Mouse (Mus musculus) adrenal gland, adult 2 months (tissue): ENCODE measurements at regions not wholly inside any gene's neighbourhood (a gene's known extent, or its start where the extent isn't known, plus 50 kb on each side); places are given as distances from the start of the nearest gene placed in this dataset.

ENCODE experiments used
- DNase-seq: peaks from one replicate; pipeline ENCODE4 v3.0.0; 2021

DNA sequence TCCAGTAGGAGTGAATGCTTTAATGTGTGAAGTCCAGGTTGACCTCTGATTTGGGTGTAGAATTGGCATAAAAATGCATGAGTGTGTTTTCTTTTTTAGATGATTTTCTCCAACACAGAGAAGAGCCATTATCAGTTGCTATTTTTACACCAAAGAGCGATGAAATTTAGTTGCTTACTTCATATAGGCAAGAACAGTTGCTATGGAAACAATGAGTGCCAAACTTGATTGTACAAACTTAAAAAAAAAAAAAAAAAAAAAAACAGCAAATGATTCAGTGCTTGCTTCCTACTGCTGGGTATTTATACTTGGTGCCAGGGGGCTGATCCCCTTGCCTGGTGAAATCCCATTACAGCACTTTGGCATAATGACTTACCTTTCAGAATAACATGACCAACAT, 268.0 kb downstream of the Sec23a start:
- no peak for DNase-seq

DNA sequence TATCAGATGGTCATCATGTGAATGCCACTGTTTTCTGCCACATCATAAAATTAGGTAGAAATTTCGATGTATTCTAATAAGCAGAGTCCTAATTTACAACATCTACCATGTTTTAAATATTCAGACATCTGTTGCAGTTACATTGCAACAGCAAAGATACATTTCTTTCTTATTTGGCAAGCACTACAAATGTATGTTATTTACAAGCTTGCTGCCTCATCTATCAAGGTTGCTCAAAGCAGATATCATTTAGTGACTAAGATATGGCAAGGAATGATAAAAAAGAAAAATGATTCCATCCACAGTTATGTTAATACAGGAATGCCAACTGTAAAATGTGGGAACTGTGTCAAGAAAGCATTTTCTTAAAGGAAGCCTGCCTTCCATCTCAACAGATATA, 283.7 kb downstream of the Sec23a start:
- DNase-seq, result no peak

DNA sequence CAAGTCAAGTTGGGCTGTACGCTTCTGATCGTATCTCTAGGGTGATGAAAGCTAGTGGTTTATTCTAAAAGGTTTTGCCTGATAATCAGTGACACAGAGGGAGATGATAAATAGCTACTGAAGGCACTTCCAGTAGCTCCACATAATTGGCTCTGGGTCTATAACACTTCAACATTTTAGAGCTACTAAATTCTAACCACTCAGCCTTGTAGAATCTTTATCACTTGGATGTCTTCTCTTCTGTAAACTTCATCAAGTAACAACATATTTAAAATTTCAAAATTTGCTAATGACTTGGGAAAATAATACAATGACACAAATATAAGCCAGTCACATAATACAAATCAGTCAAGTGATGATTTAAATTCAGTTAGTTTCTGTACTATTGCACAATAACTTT, 284.3 kb downstream of the Sec23a start:
- no peak for DNase-seq

DNA sequence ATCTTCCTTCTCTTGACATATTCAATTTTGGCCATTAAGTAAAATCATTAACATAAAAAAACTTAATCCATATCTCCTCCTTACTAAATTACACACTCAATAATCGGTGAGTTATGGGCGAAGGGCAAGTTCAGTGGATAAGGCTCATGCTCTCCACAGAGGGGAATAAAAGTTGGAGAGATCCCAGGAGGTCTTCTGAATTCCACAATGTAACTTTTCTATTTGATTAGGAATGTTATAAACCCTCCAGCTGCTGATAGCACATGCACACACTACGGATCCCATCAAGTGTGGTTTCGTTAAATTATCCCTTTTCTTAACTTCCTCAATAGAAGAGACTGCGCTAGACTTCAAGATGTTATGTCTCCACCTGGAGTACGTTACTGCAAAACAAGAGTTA, 293.9 kb downstream of the Sec23a start:
- DNase-seq, result no peak

DNA sequence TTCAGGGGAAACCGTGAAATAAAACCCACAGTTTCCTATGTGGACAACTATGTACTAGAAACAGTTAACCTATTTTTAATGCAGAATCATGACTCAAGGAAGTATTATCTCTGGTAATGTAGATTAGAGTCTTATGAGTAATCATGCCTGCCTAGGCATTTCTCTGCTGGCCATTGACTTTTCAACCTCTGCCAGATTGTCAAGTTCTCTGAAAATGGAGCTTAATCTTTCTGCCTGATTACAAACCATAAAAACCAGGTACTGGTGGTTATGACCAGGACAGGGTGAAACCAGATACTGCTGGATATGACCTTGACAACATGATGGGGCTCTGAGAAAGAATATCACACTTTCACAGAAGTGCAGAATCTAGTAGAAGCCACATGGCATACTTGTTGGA, 297.6 kb downstream of the Sec23a start:
- DNase-seq, result no peak

DNA sequence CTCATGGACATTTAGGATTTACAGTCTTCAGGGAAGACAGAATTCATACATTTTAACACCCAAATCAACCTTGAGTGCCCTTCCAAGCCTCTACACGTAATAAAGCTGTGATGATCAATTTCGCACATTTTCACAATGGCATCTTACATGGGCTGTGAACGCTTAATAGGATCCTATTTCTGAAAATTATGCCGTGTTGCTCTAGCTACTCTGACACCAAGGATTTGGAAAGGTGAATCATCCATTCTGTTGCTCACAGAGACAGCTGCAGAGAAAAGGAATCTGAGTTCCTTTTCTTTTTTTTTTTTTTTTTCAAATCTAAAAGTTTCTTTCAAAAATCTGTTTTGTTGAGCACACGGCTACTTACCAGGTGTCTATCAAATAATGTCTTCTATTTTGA, 316.1 kb downstream of the Sec23a start:
- no peak for DNase-seq

DNA sequence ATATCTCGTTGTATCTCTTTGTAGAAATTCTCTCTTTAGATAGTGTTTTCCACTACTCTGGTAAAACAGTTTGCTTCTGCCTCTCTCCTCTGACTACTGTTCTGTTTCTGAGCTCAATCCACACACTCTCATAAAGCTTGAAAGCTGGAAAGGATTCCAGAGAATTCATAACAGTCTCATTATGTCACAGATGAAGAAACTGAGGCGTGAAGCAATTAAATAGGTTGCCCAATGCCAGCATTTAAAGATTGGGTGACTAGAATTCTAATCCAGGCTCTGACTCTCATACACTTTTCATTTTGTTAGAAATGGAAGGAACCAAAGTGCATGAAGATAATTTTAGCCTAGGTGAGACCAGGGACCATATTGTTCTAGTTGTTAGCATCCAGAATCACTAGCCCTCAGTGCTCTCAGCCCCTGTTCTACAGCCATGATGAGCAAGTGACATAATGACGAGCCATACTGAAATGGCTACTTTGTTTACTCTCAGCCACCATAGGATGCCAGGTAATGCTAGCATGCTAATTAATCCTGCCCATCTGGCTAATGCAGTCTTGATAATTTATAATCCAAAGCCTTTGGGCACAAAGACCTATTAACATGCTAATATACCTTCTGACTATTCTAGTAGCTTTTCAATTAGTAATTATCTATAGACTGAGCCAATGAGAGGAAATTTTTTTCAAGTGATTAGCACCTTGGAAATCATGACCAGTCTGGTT, 341.7 kb downstream of the Sec23a start:
- DNase-seq, result no peak

DNA sequence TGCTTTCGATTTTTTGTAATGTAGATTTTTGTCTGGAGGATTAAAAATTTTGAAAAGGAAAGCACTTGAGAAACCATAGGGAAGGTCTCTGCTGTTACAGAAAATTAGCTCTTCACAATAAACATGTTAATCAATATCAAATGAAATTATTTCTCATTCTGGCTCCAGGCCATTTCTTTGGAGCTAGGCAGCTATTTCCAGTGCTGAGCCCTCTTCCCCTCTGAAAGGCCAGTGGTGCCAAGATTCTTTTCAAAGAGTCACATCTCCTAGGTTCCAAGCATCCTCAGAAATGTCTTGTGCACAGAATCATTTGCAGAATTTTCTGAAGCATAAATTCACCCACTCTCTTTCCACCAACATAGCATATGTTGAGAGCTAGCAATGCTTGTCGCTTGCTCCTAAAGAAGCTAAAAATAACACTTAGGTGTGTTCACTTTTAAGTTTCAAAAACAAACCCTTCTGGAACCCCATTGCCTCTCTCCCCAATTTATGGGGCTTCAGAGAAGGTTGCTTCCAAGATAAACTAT, 357.2 kb downstream of the Sec23a start:
- no peak for DNase-seq

DNA sequence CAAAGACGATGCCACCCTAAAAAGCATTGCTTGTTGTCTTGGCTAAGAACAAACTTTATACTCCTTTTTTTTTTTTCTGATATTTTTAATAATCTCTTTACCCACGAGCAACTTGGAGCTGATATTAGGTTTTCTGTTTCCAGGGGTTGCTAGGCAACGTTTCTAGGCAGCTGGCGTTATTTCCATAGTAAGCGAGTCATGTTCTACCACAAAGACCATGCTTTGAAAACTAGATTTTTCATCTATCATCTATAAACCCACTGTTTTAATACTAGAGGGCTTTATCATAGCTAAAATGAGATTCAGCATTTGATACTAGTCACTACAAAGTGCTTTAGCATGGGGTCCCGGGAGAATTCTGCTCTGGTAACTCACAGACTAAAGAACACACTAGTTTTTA, 358.1 kb downstream of the Sec23a start:
- DNase-seq, result no peak

- DNase-seq, result no peak
Measured at GRCm38 (mm10) chr12:58653222-58653621, 358.6 kb downstream of the Sec23a start.

- DNase-seq, result no peak
Measured at GRCm38 (mm10) chr12:58652701-58653100, 359.1 kb downstream of the Sec23a start.

DNA sequence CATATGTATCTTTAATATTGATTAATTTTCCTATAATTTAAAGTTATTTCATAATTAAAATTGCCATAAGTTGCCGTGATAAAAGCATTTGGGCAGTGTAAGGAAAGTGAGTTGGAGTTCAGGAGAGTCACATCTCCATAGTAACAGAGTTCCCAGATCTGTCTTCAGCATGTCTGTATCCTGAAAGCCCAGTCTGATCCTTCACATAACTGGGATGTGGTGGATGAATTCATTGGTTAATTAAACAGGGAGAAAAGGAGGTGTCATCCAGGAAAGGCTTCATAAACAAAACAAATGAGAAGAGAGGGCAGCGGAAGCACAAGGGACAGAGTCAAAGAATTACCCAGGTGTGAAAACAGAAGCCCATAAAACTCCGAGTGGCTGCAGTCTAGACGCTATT, 363.5 kb downstream of the Sec23a start:
- DNase-seq, result no peak

DNA sequence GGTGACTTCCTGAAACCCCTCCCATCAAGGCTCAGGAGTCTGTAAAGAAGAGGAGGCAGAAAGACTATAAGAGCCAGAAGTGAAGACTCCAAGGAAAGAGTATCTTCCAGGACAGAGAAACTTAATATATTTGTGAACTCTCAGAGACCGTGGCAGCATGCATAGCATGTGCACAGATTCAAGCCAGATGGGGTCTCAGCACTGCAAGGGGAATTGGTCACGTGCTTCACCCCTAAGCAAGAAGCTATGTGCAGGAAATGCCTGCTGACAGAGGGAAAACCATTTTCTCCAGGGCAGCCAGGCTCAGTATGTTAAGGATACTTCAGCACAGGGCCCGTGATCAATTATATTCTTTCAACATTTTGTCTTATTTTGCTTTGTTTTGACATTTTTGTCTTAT, 368.0 kb downstream of the Sec23a start:
- no peak for DNase-seq

DNA sequence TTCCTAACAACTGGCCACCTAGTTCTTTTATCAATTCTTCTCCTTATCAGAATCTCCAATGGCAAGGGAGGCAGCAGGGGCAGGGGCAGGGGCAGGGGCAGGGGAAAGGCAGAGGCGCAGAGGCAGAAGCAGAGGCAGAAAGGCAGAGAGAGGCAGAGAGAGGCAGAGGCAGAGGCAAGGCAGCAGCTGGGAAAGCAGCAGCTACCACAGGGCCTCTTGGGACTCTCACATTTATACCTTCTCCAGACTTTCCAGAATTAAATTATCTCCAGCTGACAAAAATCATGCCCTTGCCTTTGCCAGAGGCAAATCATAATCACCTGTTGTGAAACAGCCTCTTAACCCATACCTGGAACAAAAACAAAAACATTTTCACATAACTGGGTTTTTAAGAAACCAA, 370.4 kb upstream of the Clec14a start:
- no peak for DNase-seq

GRCm38 (mm10) chr12:58638260-58638659, 369.2 kb upstream of the Clec14a start:
- no peak for DNase-seq

- no peak for DNase-seq
Measured at GRCm38 (mm10) chr12:58632529-58632928, 363.4 kb upstream of the Clec14a start.

DNA sequence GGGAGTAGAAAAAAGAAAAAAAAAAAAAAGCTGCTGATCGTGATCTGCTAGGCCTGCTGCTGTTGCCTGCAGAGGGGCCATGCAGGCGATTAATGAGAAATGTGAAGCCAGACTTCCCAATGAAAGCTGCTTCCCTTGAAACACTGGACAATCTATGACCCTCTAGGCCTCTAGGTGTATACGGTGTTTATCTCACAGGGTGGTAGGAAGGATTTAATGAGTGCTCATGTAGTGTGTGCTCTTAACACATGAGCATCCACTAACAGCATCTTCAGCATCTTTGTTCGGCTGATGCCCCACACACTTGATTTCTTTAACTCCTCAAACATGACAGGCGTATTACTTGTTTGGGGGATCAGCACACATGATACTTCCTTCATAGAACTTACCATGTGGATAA, 359.7 kb upstream of the Clec14a start:
- DNase-seq, result no peak

DNA sequence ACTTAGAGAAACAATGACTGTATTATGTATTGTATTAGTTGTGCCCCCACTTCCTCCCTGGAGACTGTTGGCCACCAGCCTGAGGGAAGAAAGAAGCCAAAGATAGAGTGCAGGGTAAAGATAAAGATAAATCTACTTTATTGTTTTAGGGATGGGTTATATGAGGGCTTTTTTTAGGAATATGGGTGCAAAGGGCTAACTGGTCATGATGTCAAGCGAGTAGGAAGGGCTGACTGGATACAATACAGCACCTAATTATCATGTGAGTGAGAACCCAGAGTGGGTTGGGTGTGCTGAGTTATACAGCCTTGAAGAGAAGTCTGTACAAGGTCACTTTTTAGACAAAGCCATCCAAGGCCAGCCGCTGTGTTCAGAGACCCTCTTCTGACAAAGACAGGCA, 356.1 kb upstream of the Clec14a start:
- no peak for DNase-seq

- no peak for DNase-seq
Measured at GRCm38 (mm10) chr12:58619508-58620310, 350.6 kb upstream of the Clec14a start.

DNA sequence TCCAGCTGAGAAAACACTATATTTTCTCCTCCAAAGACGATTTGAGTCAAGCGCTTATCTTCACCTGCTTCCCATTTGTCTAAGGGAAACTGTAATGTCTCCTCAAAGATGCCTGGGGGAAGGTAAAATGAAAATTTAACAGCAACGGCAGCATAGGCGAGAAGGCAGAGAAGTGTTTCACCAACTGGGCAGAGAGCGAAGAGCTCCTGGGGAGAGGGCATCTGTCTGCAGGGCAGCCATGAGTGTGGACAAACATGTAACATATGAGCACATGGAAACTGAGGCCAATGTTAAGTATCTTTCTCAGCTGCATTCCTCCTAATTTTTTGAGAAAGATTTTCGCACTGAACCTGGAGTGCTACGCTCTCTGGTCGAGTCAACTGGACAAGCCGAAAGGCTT, 325.7 kb upstream of the Clec14a start:
- DNase-seq, result no peak

DNA sequence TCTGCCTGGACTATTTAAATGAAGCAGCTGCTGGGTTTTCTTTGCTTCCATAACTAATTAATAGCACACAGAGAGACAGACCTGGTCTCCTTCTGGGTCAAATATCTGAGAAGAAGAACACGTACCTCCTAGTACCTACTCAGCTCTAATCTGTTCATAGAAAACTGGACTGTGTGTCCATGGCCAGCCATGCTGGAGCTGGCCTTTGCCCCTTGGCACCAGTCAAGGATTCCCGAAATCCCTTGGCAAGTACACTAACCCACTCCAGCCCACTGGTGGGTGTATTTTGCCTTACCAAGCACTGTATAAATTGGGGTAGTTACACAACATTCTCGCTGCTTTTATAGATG, 322.4 kb upstream of the Clec14a start:
- DNase-seq, result no peak

DNA sequence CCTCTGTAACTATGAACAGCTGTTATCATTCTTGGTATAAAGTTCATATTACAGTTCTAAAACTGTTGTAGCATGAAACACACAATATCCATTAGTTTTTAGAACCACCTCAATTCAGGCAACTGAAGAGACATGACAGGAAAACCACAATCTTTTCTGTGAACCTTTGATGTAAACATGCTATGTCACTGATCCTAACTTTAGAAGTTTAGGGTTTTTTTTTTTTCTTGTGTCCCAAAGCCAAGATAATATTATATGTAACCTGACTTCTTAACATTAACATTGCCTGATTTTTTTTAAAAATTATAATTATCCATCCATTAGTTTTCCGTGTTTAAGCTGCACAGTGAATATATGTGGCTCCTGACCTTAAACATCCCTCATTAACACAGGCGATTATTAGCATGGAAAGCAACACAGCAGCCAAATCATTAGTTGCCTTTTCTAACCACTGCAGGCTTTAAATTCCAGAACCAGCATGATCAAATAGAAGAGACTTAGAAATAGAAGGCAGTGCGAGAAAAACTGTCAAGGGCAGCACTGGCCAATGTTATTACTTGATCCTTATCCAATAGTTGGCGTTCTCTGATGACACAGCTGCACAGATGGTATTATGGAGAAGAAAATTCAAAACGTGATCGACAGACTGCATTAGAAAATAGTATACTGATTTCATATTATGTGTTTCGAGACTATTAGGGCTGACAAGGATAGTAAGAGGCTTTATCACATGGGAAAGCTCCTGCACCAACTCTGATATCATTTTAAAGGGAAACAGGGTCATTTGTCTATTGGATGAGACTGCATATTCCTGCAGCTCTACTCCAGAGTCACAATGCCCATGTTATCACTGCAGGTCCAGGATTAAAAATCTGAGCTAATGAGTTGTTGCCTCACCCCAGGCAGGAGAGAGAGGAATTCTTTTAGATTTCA, 321.7 kb upstream of the Clec14a start:
- DNase-seq, result no peak
